Mouse (Mus musculus) layer of hippocampus, postnatal 36 days (tissue): Measurements from ENCODE around the gene Ranbp3l. TPM values are rescaled to one million over a fixed set of nuclear protein-coding genes. Genes with fewer than 3 reads are reported as not detected.
"Not testable (repeated sequence)": the region's sequence is repeated elsewhere in the genome, so short reads cannot be mapped to it uniquely, and the experiment has no call there.

Source experiments
- DNase-seq, 2 experiments: peaks; one replicate each; pipeline ENCODE4 v3.0.0; 2022
- total RNA-seq, 2 experiments: library from RNA; stranded (reverse); gene quantifications; 2 replicates each; pipeline ENCODE4 v1.2.3; 2021

The Ranbp3l gene
- total RNA-seq, result 1 to 10 TPM; 6.1 to 9.9 TPM

DNA sequence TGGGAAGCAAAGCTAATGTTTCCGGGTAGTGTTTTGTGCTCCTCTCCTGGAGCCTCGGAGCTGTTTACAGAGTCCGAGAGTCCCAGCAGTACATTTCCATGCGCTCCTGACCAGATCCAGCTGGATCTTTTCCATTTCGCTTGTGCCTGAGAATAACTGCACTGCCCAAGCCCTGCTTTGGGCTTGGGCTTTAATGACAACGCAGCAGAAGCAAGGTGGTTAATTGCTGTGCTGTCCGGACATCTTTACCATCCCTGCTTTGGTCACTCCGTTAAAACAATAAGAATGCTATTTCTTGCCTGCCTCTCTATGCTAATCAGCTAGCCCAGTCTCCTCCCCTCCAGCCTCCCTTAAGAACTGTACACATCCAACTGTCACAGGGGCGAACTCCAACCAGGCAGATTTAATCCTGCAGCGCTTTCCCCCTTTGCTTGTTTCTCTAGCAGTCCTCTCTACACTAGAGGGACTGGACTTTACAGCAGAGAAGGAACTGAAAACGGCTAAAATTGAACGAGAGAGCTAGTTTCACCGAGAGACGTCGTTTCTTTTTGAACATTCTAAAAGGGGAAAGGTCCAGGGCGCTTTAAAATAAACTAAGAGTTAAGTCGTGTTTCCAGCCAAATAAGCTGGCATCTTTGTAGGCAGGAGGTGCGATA lies at the start of gene Ranbp3l:
Gene Ranbp3l (plus strand): TSS at position 377 of the 656 bp plus-strand sequence.
- peak; percentile 10 to 24 for DNase-seq

DNA sequence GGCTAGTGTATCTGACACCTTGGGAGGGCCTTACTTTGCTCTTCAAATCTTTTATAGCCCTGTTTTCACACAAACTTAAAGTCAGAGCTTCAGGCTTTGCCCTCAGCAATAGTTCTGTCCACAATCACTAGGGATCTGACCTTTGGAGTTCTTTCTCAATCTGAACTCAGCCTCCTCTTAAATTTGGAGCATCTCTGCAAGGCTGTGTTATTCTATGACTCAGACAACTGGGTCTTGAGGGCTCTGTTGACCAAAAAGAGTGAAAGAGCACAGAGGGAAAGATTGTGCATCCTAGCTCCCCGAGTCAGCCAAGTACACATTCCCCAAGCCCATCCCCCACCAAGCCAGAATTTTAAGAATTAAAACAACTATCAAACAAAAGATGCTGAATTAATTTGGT lies 37.7 kb upstream of the Ranbp3l start:
- DNase-seq, result no peak

DNA sequence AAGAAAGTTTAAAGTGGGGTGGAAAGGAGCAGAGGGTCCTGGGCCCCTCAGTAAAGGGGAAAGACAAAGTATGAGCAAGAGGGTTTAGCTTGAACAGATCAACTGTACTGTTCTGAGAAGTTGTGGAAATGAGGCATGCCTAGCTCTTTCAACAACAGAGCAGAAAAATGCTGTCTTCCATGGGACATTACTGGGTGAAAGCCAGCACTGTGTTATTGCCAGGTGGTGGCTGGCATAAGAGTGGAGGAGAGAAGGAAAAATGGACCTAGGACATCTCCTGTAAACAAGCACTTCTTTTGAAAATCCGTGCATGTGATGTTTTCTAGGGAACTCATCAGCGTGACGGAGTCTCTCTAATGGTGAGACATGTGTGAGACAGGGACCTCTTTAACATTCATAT lies 30.8 kb upstream of the Ranbp3l start:
- DNase-seq, result no peak

DNA sequence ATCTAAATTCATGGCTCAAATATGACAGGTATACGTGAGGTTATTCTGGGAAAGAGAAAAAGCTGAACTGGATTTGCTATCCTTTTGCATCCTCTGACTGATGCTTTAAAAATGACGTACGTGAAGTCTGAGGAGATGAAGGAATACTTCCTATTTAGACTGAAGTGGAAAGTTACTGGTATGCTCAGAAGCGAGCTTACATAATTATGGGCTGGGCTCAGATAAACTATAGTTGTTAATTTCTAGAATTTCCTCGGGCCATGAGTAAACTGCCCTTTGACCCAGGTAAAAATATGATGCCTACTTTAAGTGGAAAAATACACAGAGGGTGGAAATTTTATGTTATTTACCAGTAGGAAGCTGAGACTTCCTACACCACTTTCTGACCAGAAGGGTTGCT lies 26.9 kb upstream of the Ranbp3l start:
- DNase-seq, result no peak

DNA sequence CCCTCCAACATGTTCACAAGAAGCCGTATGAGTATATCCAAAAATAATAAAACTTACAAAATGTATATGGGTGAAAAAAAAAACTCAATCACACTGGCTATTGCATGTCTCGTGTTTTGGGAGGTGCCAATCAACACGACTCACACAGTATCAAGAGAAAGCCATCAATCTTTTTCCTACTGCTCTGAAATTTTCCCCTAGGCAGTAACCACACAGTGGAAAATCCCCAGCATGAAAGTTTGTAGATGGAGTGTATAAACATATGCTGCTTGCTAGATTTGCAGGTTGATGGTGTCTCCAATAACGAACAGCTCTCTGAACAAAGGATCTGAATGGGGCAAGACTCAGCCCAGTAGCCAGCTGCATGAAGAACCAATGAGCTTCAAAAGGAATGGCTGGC lies 16.9 kb upstream of the Ranbp3l start:
- DNase-seq, result no peak

DNA sequence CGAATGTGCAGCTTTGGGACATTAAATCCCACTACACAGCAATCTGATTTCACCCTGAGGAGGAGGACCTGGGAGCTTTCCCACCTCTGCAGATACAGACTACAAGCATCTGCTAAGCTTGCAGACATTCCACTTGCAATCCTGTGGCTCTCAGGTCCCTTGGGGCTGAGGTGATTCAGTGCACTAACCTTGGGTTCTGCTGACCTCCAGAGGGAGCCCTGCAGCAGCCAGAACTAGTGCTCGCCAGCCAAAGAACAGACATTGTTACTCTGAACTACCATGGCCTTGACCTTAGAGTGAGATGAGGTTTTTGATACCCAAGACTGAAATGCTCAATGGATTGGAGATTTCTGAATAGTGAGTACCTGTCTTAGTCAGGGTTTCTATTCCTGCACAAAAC lies 4.4 kb upstream of the Ranbp3l start:
- DNase-seq, result no peak

DNA sequence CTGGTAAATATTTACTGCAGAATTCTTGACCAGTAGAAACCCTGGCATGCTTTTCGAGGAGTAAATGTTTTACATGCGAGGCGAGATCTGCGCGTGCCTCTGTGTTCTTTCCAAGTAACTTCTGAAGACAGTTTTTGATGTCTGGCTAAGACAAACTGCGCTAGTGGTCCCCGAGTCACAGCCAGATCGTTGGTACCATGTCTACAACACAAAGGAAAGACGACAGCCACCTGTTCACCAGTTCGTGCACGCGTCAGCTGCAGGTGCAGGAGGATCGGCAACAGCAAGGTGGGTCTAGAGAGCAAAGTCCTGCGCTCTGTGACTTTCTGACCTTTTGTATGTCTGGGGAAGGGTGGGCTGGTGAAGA lies 463 bp downstream of the Ranbp3l start:
- DNase-seq, result no peak

DNA sequence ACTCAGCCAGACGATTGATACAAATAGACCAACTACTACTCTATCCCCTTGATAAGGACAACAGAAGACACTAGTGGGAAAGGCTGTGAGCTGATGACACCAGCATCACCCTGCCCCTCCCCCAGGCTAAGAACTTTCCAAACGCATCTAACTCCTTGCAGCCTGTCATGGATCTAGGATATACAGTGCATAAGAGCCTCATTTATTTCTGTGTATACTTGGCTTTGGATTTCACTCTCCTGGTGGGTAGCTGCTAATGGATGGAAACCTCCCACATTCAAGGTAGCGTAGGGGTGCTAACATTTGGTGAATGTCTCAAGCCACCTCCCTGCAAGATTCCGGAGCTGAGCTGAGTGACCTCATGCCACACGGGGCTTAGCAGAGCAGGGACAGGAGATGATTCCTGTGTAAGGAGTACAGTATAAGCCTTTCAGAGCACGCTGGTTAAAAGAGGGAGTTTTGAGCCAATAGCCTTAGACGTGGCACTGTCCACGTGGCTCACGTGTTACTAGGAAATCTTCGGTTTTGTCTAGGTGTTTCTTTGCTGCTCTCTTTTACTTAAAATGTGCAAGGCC lies 1.4 kb downstream of the Ranbp3l start:
- no peak for DNase-seq

DNA sequence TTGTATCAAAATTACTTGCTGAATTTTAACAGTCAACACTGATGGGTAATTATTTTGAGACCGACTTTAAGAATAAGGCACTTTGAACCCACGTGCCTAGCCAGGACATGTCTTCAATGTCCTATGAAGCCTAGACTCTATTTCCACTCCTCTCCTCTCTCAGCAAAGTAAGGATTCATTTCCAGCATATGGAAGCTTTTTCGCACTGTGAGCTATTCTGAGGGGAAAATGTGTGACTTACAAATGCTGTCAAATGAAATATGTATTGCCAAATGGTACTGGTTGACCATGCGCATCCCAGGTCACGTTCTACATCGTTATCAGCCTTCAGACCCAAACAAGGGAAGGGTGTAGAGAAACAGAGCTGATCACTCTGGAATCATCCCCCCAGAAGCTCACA lies 23.5 kb downstream of the Ranbp3l start:
- no peak for DNase-seq

DNA sequence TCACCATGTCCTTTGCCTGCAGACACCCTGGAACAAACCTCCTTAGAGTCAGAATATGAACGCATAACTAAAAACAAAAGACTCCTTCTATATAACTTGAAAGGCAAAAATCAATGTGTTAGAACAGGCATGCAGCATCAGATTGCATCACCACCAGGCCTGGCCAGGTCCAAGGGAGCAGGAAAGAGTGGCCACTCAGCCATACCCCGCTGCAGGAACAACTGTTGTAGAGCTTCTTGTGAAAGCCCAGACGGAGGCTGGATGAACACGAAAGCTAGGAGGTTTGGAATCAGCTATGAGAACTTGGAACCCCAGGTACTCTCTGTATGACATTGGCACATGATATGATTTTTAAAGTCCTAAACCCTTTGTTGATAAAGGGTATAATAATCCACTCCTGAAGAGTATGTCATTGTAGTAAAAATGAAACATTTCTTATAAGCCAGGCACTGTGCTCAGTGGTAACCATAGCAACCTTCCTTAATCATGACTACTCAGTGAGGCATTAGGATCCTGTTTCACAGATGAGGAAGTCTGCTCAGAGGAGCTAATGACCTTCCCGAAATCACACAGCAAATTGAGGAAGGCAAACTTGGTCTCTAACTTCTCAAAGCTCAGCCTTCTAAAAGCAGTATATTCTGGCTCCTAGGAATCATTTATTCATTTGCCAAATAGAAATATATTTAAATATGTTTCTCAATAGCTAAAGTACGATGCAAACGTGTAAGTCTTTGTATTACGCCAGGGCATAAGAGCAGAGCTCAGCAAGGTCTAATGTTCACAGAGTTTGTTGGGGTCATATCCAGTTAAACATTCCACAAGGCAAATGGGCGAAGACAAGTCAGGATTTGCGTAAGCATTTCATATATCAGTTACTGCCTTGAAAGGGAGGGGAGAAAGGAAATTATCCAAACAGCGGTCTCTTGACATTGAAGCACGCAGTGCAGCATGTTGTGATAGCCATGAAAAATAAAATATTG lies 24.4 kb downstream of the Ranbp3l start:
- no peak for DNase-seq

DNA sequence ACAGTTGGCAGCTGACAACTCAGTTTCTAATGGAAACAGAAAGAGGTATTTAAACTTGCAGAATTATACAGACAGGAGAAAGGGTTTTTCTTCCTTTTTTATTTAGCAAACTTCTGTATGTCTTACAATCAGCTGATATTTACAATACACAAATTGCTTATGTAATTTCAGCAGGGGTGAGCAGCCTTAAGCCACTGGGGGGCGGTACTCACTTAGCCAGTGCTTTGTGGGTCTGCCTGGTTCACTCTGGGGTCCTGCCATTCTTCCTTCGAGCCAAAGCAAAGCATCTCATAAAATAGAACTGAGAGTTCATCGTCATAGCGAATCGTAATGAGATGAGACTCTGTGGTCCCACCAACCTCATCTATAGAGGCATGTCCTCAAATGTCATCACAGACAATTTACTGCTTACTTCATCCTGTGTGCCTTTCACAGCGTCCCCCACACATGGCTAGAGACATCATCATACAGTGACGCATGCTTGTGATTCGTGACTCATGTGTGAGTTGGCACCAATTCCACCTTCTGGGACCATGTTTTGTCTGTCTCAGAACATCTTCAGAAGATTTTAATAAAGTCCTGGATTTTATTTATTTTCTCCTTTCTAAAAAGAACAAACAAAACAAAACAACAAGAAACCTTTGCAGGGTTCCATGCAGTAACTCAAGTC lies 27.0 kb downstream of the Ranbp3l start:
- no peak for DNase-seq

DNA sequence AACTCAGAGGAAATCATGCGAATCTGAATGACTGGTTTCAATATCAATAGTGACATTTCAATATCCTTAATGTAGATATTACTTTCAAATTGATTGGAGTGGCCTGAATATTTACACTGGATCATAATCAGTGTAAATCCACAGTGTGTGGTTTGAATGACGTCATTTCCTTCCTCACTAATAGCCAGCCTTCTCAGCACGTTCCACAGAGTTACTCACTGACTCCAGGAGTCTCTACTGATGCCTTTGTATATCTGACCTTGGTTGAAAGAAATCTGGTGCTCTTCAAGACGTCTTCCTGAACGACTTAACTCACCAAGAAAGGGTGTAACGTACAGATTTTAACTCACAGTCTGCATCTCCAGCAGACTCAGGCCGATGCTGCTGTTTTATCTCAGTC lies 27.7 kb downstream of the Ranbp3l start:
- DNase-seq, result no peak

DNA sequence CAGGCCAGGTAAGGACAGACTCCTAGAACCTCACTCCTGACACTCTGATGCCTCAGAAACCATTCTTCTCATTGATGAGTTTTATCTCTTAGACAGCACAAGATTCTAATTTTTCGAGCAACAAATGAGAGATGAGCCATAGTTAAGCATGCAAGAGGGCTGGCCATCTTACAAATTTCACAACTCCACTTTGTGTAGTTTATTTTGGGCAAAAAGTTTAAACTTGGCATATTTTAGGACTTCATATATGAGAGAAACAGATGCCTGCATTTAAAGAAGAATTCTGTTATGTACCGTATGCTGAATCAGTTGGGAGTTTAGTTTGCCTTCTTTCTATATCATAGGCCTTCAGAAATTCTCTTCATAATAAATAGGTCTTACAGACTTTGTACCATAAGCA lies 35.0 kb downstream of the Ranbp3l start:
- no peak for DNase-seq

DNA sequence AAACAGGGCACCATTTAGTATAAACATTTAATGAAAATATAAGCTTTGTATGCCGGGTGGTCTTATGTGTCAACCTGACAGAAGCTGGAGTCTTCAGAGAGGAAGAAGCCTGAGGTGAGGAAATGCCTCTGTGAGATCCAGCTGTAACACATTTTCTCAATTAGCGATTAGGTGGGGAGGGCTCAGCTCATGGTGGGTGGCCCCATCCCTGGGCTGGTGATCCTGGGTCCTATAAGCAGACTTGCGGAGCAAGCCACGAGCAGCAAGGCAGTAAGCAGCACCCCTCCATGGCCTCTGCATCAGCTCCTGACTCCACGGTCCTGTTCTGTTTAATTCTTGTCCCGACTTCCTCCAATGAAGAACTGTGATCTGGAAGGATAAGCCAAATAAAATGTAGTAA lies 41.4 kb downstream of the Ranbp3l start:
- no peak for DNase-seq

DNA sequence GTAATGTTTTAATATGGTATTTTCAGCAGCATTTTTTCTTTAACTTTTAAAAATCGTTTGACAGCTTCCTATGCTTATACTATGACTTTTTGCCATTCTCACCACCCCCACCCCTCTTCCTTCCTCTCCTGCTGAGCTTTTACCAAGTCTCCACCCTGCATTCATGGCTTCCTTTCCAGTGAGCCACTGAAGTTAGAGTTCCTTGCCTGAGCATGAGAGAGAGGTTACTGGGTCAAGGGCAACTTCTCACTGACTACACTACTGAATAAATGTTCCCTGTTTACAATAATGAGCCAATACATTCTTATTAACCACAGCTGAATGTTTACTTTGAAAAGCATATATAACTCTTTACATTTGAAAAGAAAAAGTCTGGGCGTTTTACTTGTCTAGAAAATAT lies 46.8 kb downstream of the Ranbp3l start:
- DNase-seq, result no peak

DNA sequence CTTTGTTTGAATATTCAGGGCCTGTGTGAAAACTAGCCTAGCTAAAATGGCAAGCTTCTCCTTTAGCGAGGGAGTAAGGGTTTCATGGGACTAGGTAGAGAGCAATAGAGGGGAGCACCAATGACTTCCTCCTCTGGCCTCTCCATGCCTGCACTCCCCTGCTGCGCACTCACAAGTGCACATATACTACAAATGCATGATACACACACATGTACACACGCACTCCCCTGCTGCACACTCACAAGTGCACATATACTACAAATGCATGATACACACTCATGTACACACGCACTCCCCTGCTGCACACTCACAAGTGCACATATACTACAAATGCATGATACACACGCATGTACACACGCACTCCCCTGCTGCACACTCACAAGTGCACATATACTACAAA lies 47.7 kb downstream of the Ranbp3l start:
- not testable (repeated sequence) for DNase-seq

DNA sequence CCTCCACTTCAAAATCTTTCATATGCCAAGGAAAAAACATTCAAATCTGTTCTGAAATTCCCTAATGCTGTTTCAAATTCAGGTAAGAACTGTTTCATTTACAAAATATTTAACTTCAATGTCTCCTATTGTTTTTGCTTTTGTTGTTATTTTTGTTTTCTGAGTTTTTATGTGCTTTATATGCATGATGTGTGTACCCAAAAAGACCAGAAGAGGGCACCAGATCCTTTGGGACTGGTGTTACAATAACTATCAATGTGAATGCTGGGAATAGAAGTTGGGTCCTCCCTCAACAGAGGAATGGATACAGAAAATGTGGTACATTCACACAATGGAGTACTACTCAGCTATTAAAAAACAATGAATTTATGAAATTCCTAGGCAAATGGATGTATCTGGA lies 88.0 kb downstream of the Ranbp3l start:
- DNase-seq, result no peak

DNA sequence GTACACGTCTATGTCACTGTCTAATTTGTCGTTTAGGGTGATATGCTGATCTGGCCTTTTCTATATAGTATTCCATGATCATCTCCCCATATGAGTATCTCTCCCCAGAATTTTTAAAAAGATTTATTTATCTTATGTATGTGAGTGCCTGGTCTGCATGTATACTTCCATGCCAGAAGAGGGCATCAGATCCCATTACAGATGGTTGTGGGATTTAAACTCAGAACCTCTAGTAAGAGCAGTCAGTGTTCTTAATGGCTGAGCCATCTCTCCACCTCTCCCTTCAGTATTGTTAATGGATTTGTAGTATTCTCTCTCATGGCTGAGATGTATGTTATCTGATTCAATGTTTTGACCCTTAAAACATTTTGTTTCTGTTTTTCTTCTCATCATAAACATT lies 92.1 kb downstream of the Ranbp3l start:
- no peak for DNase-seq

DNA sequence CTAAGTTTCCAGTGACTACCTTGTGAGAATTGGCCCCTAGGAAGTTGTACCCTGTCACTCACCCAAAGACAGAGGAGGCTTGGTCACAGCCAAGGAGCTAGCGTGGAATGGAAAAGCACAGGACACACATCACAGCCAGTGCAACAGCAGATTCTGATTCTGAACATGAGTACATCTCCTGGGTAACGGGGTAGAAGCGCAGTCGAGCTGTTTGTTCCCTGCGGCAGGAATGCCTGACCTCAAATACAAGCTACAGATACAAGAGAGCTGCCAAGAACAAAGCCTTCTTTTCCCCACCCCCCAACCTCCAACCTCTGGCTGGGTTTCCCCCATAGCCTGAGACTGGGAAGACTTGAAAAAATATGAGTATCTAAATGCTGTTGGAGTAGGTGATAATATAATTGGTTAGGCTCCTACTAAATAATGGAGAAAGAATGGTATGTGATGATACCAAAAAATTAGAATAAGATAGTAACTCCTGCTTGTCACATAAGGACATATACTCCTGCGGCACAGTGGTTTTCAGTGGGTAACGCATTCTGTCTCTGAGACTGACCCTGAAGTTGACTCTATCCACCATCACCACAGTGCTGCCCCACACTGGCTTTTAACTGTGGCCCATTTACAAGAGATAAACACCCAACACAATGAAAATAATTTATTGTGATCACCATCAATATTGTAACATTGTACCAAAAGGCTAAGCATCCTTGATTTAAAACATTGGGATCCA lies 93.6 kb downstream of the Ranbp3l start:
- peak; percentile 58 to 63 for DNase-seq

DNA sequence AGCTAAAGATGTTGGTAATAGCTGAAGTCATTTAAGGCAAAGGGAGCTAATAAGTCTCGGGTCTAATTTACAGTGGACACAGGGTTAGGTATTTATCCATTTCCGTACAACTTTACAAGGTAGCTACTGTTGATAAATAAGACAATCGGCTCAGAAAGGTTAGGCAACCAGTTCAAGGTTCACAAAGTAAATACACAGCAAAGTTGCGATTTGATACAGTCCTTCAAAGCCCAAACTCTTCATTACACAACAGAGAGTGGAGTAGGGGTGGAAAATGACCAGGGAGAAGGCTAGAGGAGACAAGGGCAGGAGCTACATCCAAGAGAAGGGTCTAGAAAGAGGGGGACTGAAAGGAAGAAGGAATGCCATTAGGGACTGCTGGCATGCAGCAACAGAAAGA lies 101.1 kb downstream of the Ranbp3l start:
- DNase-seq, result no peak

DNA sequence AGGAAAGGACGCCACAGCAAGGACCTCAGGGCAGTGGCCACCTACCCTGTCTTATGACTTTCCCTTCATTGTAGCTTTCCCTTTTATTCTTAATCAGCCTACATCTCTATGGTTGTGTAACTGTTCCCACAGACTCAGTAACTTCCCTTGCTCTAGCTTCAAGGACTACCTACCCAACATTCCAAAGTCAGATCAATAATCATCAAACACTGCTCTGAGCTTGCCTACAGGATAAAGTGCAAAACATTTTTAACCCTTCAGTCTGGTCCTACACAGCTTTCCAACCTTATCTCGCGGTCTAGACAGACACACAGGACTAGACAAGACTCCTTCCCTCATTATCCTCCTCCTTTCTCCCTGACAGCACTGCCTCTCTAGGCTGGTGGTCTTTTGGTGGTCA lies 102.6 kb downstream of the Ranbp3l start:
- DNase-seq, result no peak

DNA sequence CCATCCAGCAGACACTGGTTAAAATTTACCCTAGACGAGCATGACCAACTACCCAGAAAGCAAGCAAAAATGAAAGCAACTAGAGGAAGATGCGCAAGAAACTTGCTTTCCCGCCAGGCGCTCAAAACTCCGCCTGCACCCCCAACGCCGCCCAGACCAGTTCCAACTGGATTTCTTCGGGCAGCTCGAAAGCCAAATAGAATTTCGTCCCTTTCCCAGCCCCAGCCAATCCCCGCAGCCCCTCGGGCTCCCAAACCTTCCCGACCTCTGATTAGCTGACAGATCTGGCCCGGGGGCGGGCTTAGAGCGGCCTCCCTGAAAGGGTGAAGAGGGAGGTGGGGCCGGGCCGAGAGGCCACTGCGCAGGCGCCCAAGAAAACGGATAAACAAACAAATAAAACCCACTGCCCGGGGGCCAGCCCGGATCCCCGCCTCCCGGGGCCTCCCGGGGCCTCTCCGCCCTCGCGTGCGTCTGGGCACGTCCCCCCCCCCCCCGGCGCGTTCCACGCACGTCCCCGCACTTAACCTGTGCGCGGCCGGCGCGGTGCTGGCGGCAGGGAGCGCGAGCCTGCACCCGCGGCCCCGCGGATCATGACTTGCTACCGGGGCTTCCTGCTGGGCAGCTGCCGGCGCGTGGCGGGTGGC lies 103.3 kb downstream of the Ranbp3l start, which contains the start of gene Nadk2:
Gene Nadk2 (plus strand): TSS at position 349 of the 644 bp plus-strand sequence.
- DNase-seq, result peak; percentile 98 to 99
